11 mouse cellular contexts compared by ENCODE assay signal in genomic region chr1:34120066-34120465, GRCm38 (mm10).
DNase-seq lines count a peak whose midpoint lies in the region; ATAC-seq and TF ChIP-seq lines count a peak whose summit lies in the region.
"Had no signal": no experiment of that assay in that cellular context is flagged by ENCODE, and none has a peak within 500 bp of the region (broad histone marks: within the 10 kb centered on the region; RNA-seq: fewer than 3 reads in every experiment).

No protein-coding gene starts in this region.

- DNase-seq in heart, adult 11 months: peak; percentile 97
- no peak for DNase-seq in heart, embryonic 10.5 days (ENCODE audit: low spot score)
- peak; percentile 40 for DNase-seq in gastrocnemius, postnatal 10 days
- DNase-seq in liver, embryonic 11.5 days (ENCODE audit: low spot score): no peak
- no peak for DNase-seq in adrenal gland, adult 18-20 months (ENCODE audit: low spot score in 2 of 2)
- no peak for DNase-seq in layer of hippocampus, postnatal 10 days (ENCODE audit: low spot score in 2 of 2)
- DNase-seq: retina, postnatal 1 day had no signal

- peaks cover 65% of the 10 kb centered on the region for H3K79me2 ChIP-seq in C2C12 (ENCODE audit: control insufficient read depth, insufficient read depth)

- H3K4me2 ChIP-seq in liver, embryonic 11.5 days: peak overlapping the region; percentile 31; the same call in 1 of the 2 replicates
- H3K4me2 ChIP-seq: forebrain, embryonic 13.5 days had no signal

- peaks cover 22% of the 10 kb centered on the region for H3K79me3 ChIP-seq in C2C12 (ENCODE audit: low read depth)

- H3ac ChIP-seq in C2C12 (ENCODE audit: control insufficient read depth, insufficient read length, low read depth): peak overlapping the region; percentile 27

- ATAC-seq in liver, embryonic 11.5 days (replicated peaks; ENCODE audit: low FRiP score): no peak
- no peak for ATAC-seq in megakaryocyte progenitor cell, adult 5-6 weeks (replicated peaks; ENCODE audit: poor library complexity)
- ATAC-seq: forebrain, embryonic 13.5 days had no signal

- no peak overlapping the region for H3K9ac ChIP-seq in liver, embryonic 11.5 days (ENCODE audit: low read depth, low read length)
- H3K9ac ChIP-seq: forebrain, embryonic 13.5 days had no signal

- H3K27ac ChIP-seq in heart, embryonic 10.5 days: no peak overlapping the region
- no peak overlapping the region for H3K27ac ChIP-seq in liver, embryonic 11.5 days (ENCODE audit: low read depth, low read length)
- H3K27ac ChIP-seq: embryonic facial prominence, embryonic 10.5 days; forebrain, embryonic 13.5 days had no signal

- no peaks in the 10 kb centered on the region for H3K27me3 ChIP-seq in heart, embryonic 10.5 days (ENCODE audit: insufficient read depth, poor library complexity, severe bottlenecking)
- H3K27me3 ChIP-seq in C2C12 (ENCODE audit: control insufficient read depth, insufficient read depth, insufficient read length): no peaks in the 10 kb centered on the region
- H3K27me3 ChIP-seq in liver, embryonic 11.5 days (replicated peaks; ENCODE audit: control insufficient read depth, insufficient read depth, low read length): no peaks in the 10 kb centered on the region
- H3K27me3 ChIP-seq: forebrain, embryonic 13.5 days had no signal

- no peak overlapping the region for H3K4me3 ChIP-seq in heart, embryonic 10.5 days
- H3K4me3 ChIP-seq in C2C12 (ENCODE audit: insufficient read depth, poor library complexity, severe bottlenecking): no peak overlapping the region
- H3K4me3 ChIP-seq in liver, embryonic 11.5 days (ENCODE audit: low read depth, low read length): no peak overlapping the region
- H3K4me3 ChIP-seq: embryonic facial prominence, embryonic 10.5 days; forebrain, embryonic 13.5 days had no signal

- 85% methylated on average over 6 of the region's 6 CpGs for WGBS in heart, embryonic 10.5 days
- 81% methylated on average over 6 of the region's 6 CpGs for WGBS in liver, embryonic 11.5 days

- no peaks in the 10 kb centered on the region for H3K9me3 ChIP-seq in heart, embryonic 10.5 days
- no peaks in the 10 kb centered on the region for H3K9me3 ChIP-seq in liver, embryonic 11.5 days (ENCODE audit: control insufficient read depth, low read length)
- H3K9me3 ChIP-seq: embryonic facial prominence, embryonic 10.5 days; forebrain, embryonic 13.5 days had no signal

- TF ChIP-seq CTCF in C2C12 (IDR thresholded peaks at IDR 0.05; ENCODE audit: control insufficient read depth, insufficient read depth, insufficient read length): no peak

- peaks cover 54% of the 10 kb centered on the region for H3K4me1 ChIP-seq in heart, embryonic 10.5 days
- H3K4me1 ChIP-seq in liver, embryonic 11.5 days (replicated peaks; ENCODE audit: control insufficient read depth, insufficient read depth, low read length): peaks cover 4% of the 10 kb centered on the region; the same call in 1 of the 2 replicates

- H3K36me3 ChIP-seq in heart, embryonic 10.5 days: no peaks in the 10 kb centered on the region
- peaks cover 28% of the 10 kb centered on the region for H3K36me3 ChIP-seq in C2C12 (ENCODE audit: control insufficient read depth, insufficient read depth)
- no peaks in the 10 kb centered on the region for H3K36me3 ChIP-seq in liver, embryonic 11.5 days (ENCODE audit: control insufficient read depth, insufficient read depth, low read length)
- H3K36me3 ChIP-seq: embryonic facial prominence, embryonic 10.5 days had no signal

TF ChIP-seq in C2C12, 6 proteins besides CTCF, POLR2A, EP300 and RAD21:
- TF ChIP-seq FOSL1 (IDR thresholded peaks at IDR 0.05; ENCODE audit: insufficient read depth, low read length, poor library complexity, severe bottlenecking) (no peak), USF1 (IDR thresholded peaks at IDR 0.05; ENCODE audit: low read depth) (peak; percentile 9), MYOG (IDR thresholded peaks at IDR 0.05; ENCODE audit: control insufficient read depth, extremely low read depth, insufficient read length) (no peak), MYOD1 (IDR thresholded peaks at IDR 0.05; ENCODE audit: control insufficient read depth, insufficient read length, low read depth) (no peak), CEBPB (IDR thresholded peaks at IDR 0.05; ENCODE audit: low read depth) (no peak), MAX (IDR thresholded peaks at IDR 0.05) (no peak)

Comparison
In these comparisons a context has a peak if more than half of its experiments do, and no peak if none do; other contexts are left out.
1. DNase-seq: peak in heart, adult 11 months (single experiment) and gastrocnemius, postnatal 10 days (single experiment); none in heart, embryonic 10.5 days (single experiment), liver, embryonic 11.5 days (single experiment), adrenal gland, adult 18-20 months (0 of 2) and layer of hippocampus, postnatal 10 days (0 of 2).